Mouse (Mus musculus) G1E (cell line): ENCODE results near the gene Gne. TPM values are rescaled to one million over a fixed set of nuclear protein-coding genes. Genes with fewer than 3 reads are reported as not detected.

Experiments
- ATAC-seq: 2 replicates; pipeline ENCODE4 v1.8.0; 2016; ENCODE audit warnings: mild to moderate bottlenecking; ENCODE audit not compliant: insufficient number of reproducible peaks, poor library complexity, low FRiP score, severe bottlenecking; ENCODE audit errors: extremely low read depth
- DNase-seq: peaks from one replicate; pipeline ENCODE4 v3.0.0; 2012; ENCODE audit warnings: low spot score
- H3K27me3 ChIP-seq: 2 replicates; pipeline ENCODE4 v1.6.1; 2012; ENCODE audit warnings: mild to moderate bottlenecking, low read length, inconsistent platforms; ENCODE audit not compliant: insufficient read depth
- H3K36me3 ChIP-seq: replicated peaks from 2 replicates; pipeline ENCODE3; 2012; ENCODE audit warnings: mild to moderate bottlenecking, inconsistent platforms
- H3K4me1 ChIP-seq: 2 replicates; pipeline ENCODE4 v1.6.1; 2012; ENCODE audit warnings: low read depth, low read length, inconsistent platforms, mixed read lengths; ENCODE audit not compliant: insufficient read depth
- H3K4me3 ChIP-seq: 2 replicates; pipeline ENCODE4 v1.5.1; 2012; ENCODE audit warnings: low read depth, mild to moderate bottlenecking, inconsistent platforms, low read length, moderate library complexity, mixed read lengths
- H3K9me3 ChIP-seq: replicated peaks from 2 replicates; pipeline ENCODE4 v1.6.1; 2012; ENCODE audit warnings: inconsistent platforms
- CTCF ChIP-seq: IDR thresholded peaks from 2 replicates; pipeline ENCODE4 v1.5.1; 2012; ENCODE audit warnings: low read depth, low read length, inconsistent platforms, mixed read lengths
- GATA1 ChIP-seq: IDR thresholded peaks from 2 replicates; pipeline ENCODE4 v1.6.1; 2012; ENCODE audit warnings: borderline replicate concordance, low read length, inconsistent platforms, mixed read lengths
- GATA2 ChIP-seq: IDR thresholded peaks from 2 replicates; pipeline ENCODE4 v1.6.1; 2012; ENCODE audit warnings: low read depth, low read length, inconsistent platforms, borderline replicate concordance
- POLR2AphosphoS5 ChIP-seq: IDR thresholded peaks from 2 replicates; pipeline ENCODE4 v1.6.1; 2012; ENCODE audit warnings: low read depth, low read length, inconsistent platforms; ENCODE audit not compliant: insufficient replicate concordance
- TAL1 ChIP-seq: conservative IDR thresholded peaks from 2 replicates; pipeline ENCODE4 v1.6.1; 2012; ENCODE audit warnings: low read depth, low read length, inconsistent platforms, mixed read lengths
- polyA plus RNA-seq: library from polyadenylated mRNA; stranded (reverse); fragments of >175 nt; gene quantifications from 2 replicates; pipeline ENCODE4 v1.2.3, GENCODE M21; 2012
- total RNA-seq, 2 experiments: library from RNA; stranded (forward) in 1 of 2; stranded (reverse) in 1 of 2; fragments of 200-1000 nt in 1 of 2; fragments of >200 nt in 1 of 2; fragmentation: Nextera tagmentation in 1 of 2; gene quantifications; 2 replicates each; pipeline ENCODE4 v1.2.3; 2014 to 2017

Gene Gne
- total and polyA plus RNA-seq, 3 experiments: 18.1 to 41.5 (median 35.3) TPM

DNA sequence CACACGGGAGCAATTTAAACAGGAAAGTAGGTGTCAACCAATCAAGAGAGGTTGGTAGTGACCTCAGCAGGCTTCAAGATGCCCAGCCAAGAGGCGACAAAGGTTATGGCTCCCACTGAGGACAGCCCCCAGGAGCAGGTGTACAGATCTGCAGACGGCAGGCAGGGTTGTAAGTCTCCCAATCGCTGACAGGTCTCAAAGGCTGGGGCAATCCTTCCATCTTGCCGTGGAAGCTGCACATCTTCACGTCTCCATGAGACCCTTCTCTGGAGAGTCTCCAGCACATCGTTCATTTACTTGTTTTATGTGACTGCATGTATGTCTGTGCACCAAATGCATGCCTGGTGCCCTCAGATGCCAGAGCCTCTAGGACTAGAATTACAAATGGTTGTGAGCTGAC lies 26.8 kb upstream of the Gne start:
- Histone ChIP-seq H3K36me3 (no peaks in the 10 kb centered on the region), H3K27me3 (peaks cover 46% of the 10 kb centered on the region), H3K9me3 (no peaks in the 10 kb centered on the region), H3K4me3 (no peak overlapping the region), H3K4me1 (no peaks in the 10 kb centered on the region)
- ATAC-seq: no peak
- DNase-seq: no peak
- TF ChIP-seq CTCF (no peak), GATA2 (no peak), POLR2AphosphoS5 (no peak), GATA1 (no peak), TAL1 (no peak)

DNA sequence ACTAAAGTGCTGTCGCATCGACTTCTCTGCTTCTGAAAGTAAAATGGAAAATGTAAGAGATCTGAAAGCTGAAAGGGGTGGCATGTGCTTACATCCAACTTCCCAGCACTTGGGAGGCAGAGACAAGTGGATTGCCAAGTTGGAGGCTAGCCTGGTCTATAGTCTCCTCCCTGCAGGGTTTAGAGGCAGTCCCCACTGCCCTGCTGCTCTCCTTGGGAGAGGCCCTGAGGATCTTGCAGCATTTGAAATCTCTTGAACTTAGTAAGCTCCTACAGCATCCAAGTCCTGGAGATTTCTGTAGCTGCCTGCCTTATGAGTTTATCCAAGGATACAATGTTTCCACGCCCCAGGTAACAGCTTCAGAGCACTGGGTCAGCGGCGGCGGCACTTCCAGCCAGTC lies 24.3 kb upstream of the Gne start:
- no peak for ATAC-seq
- Histone ChIP-seq H3K36me3 (no peaks in the 10 kb centered on the region), H3K4me1 (no peaks in the 10 kb centered on the region), H3K4me3 (no peak overlapping the region), H3K9me3 (no peaks in the 10 kb centered on the region), H3K27me3 (peaks cover 41% of the 10 kb centered on the region)
- TF ChIP-seq TAL1: no peak
- no peak for TF ChIP-seq CTCF
- TF ChIP-seq GATA2: no peak
- no peak for TF ChIP-seq GATA1
- TF ChIP-seq POLR2AphosphoS5: no peak
- no peak for DNase-seq

DNA sequence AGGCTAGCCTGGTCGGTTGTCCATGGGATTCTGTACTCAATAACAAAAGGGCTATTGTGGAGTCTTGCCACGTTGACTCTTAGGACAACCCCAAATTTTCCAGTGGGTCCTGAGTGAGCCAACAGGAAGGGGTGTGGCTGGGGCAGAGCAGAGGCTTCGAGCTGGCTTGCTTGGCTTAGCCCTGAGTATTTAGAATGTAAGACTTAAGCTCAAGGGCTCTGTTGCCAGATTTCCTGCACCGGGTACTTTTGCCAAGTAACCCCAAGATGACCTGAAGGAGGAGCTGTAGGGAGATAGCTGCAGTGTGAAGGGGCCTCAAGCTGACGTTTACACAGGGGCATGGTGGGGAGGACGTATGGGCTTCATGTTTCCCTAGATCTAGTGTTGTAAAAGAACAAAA lies 23.4 kb upstream of the Gne start:
- ATAC-seq (no peak), DNase-seq (no peak)
- Histone ChIP-seq H3K4me3 (no peak overlapping the region), H3K27me3 (peaks cover 37% of the 10 kb centered on the region), H3K36me3 (no peaks in the 10 kb centered on the region), H3K9me3 (no peaks in the 10 kb centered on the region), H3K4me1 (no peaks in the 10 kb centered on the region)
- no peak for TF ChIP-seq POLR2AphosphoS5
- no peak for TF ChIP-seq TAL1
- TF ChIP-seq GATA2: no peak
- TF ChIP-seq CTCF: no peak
- TF ChIP-seq GATA1: no peak

DNA sequence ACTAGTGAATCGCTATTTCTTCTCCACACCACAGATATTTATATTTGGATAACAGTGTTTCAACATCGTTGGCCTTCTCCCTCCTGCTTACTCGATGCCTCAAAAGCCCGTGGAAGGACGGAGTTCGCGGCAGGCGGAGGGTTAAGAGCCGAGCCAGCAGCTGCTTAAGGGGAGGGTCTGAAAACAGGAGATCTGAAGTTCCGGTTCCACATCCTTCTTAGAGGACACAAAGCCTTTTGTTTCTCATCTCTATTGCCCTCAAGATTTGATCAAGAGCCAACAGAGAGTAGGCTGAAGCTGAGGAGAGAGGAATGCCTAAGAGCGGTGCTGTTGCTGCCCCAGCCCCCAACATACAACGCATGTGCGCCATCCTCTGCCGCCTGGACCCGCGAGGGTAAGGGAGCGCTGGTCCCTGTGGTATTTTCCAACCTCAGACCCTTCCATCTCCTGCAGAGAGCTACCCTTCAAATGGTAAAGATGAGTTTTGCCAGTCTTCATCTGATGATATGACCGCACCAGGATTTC lies 22.4 kb upstream of the Gne start:
- H3K4me3 ChIP-seq: no peak overlapping the region
- DNase-seq: no peak
- no peak for ATAC-seq
- H3K9me3 ChIP-seq: no peaks in the 10 kb centered on the region
- no peaks in the 10 kb centered on the region for H3K4me1 ChIP-seq
- TF ChIP-seq GATA1 (no peak), TAL1 (no peak), GATA2 (no peak), POLR2AphosphoS5 (no peak), CTCF (no peak)
- no peaks in the 10 kb centered on the region for H3K36me3 ChIP-seq
- H3K27me3 ChIP-seq: peaks cover 34% of the 10 kb centered on the region

DNA sequence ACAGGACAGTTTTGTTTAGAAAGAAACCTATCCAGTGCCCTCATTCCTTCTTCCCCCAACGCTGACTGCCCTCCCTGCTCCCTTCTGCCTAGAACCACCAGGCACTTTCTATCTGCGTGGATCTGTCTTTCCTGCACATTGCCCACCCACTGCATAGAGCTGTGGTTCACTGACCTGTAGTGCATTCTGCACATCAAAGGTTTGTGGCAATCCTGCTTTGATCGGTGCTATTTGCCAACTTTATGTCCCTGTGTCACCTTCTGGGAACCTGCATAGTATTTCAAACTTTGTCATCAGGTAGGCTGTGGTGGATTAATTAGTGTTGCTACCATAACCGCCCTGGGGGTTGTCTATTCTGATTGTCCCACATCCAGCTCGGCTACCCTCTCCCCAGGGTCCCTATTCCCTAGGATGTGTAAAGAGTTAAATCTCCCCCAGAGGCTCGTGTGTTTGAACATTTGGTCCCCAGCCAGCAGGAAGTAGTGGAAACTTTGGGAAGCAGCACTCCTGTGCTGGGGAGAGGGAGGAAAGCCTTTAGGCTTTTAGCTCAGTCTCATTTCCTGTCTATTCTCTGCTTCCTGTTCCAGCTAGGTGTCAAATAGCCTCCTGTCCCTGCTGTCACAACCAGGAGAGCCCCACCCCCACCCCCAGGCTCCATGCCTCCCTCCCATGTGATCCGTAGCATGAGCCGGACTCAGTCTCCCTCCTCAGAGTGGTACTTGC lies 20.4 kb upstream of the Gne start:
- TF ChIP-seq GATA2 (no peak), TAL1 (no peak), POLR2AphosphoS5 (no peak), GATA1 (no peak), CTCF (no peak)
- DNase-seq (no peak), ATAC-seq (no peak)

DNA sequence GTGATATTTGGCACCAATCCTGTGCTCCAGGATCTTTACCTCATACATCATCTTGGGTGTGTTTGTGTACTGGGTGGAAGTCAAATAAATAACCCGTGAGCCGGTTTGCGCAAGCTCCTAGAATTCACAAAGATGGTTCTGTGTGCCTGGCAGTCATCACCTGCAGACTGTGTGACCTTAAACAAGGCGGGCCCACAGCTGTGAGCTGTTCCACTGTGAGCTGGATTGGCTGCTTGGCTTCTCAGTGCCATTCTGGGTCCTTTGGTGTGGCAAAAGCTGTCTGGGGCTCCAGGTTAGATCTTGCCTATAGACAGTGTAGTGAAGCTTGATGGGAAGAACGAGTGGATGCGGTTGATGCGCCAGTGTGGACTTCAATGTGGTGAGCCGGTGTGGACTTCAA lies 19.6 kb upstream of the Gne start:
- Histone ChIP-seq H3K4me3 (no peak overlapping the region), H3K36me3 (no peaks in the 10 kb centered on the region), H3K4me1 (no peaks in the 10 kb centered on the region), H3K9me3 (no peaks in the 10 kb centered on the region), H3K27me3 (peaks cover 28% of the 10 kb centered on the region)
- DNase-seq (no peak), ATAC-seq (no peak)
- TF ChIP-seq POLR2AphosphoS5 (no peak), GATA2 (no peak), CTCF (no peak), TAL1 (no peak), GATA1 (no peak)

More for the DNA sequence above, 20.4 kb upstream of the Gne start:
- H3K4me1 ChIP-seq: no peaks in the 10 kb centered on the region
- no peaks in the 10 kb centered on the region for H3K9me3 ChIP-seq
- no peaks in the 10 kb centered on the region for H3K36me3 ChIP-seq
- no peak overlapping the region for H3K4me3 ChIP-seq
- peaks cover 27% of the 10 kb centered on the region for H3K27me3 ChIP-seq
